19 mouse cellular contexts compared by ENCODE assay signal in genomic region chr6:124102334-124102733, GRCm38 (mm10).
"Had no signal": no experiment of that assay in that cellular context is flagged by ENCODE, and none has a peak within 500 bp of the region (broad histone marks: within the 10 kb centered on the region; RNA-seq: fewer than 3 reads in every experiment).

No protein-coding gene starts in this region.

- H3K27ac ChIP-seq: liver, embryonic 12.5 days; liver, embryonic 14.5 days; midbrain, embryonic 10.5 days; midbrain, embryonic 12.5 days; midbrain, embryonic 15.5 days; neural tube, embryonic 12.5 days had no signal

- H3K4me1 ChIP-seq: liver, embryonic 12.5 days; megakaryocyte, embryonic 14.5 days; midbrain, embryonic 10.5 days; midbrain, embryonic 12.5 days; midbrain, embryonic 15.5 days; neural tube, embryonic 12.5 days had no signal

- H3K27me3 ChIP-seq: liver, embryonic 12.5 days; megakaryocyte, embryonic 14.5 days; midbrain, embryonic 12.5 days; midbrain, embryonic 15.5 days; neural tube, embryonic 12.5 days had no signal

- H3K4me3 ChIP-seq: liver, embryonic 12.5 days; megakaryocyte, embryonic 14.5 days; midbrain, embryonic 10.5 days; midbrain, embryonic 12.5 days; midbrain, embryonic 15.5 days; neural tube, embryonic 12.5 days had no signal

- H3K36me3 ChIP-seq: liver, embryonic 12.5 days; midbrain, embryonic 10.5 days; midbrain, embryonic 12.5 days; midbrain, embryonic 15.5 days; neural tube, embryonic 12.5 days had no signal

- H3K9me3 ChIP-seq: liver, embryonic 12.5 days; megakaryocyte, embryonic 14.5 days; midbrain, embryonic 10.5 days; midbrain, embryonic 12.5 days; midbrain, embryonic 15.5 days; neural tube, embryonic 12.5 days had no signal

- ATAC-seq: liver, embryonic 12.5 days; midbrain, embryonic 15.5 days had no signal

- H3K4me2 ChIP-seq: liver, embryonic 12.5 days; lung, embryonic 14.5 days; midbrain, embryonic 12.5 days; midbrain, embryonic 15.5 days; neural tube, embryonic 12.5 days had no signal

- H3K9ac ChIP-seq: liver, embryonic 12.5 days; liver, embryonic 14.5 days; lung, embryonic 14.5 days; midbrain, embryonic 12.5 days; midbrain, embryonic 15.5 days; neural tube, embryonic 12.5 days had no signal

- DNase-seq: lung, adult 18-20 months; lung, embryonic 14.5 days; lung, postnatal 10 days; lung, postnatal 4 days; retina, postnatal 1 day; right cerebral cortex, adult 18-20 months; right cerebral cortex, postnatal 25 days; right cerebral cortex, postnatal 4 days; spleen, adult 18-20 months; thymus, adult 2 months; thymus, postnatal 25 days; thymus, postnatal 4 days had no signal
